Mouse (Mus musculus) E14TG2a.4 (cell line): ENCODE results near the gene Olfr33.

Source experiments
- H3K27me3 ChIP-seq: 2 replicates; pipeline ENCODE4 v1.6.1; 2014; ENCODE audit warnings: low read length, control low read depth; ENCODE audit not compliant: insufficient read depth
- H3K36me3 ChIP-seq: 2 replicates; pipeline ENCODE4 v1.6.1; 2014; ENCODE audit warnings: low read length, control low read depth; ENCODE audit not compliant: insufficient read depth
- H3K4me1 ChIP-seq: replicated peaks from 2 replicates; pipeline ENCODE4 v1.6.1; 2014; ENCODE audit warnings: low read depth, low read length, control low read depth
- H3K4me3 ChIP-seq: replicated peaks from 2 replicates; pipeline ENCODE4 v1.5.1; 2014; ENCODE audit warnings: mild to moderate bottlenecking, low read length
- H3K9me3 ChIP-seq: 2 replicates; pipeline ENCODE4 v1.6.1; 2014; ENCODE audit warnings: low read length, control low read depth
- CTCF ChIP-seq: conservative IDR thresholded peaks from 2 replicates; pipeline ENCODE4 v1.5.1; 2014; ENCODE audit warnings: low read length
- NANOG ChIP-seq: IDR thresholded peaks from 2 replicates; pipeline ENCODE4 v1.6.1; 2014; ENCODE audit warnings: borderline replicate concordance, low read length, mixed read lengths
- POU5F1 ChIP-seq: IDR thresholded peaks from 2 replicates; pipeline ENCODE4 v1.6.1; 2014; ENCODE audit warnings: low read length, borderline replicate concordance

Olfr33 gene

DNA sequence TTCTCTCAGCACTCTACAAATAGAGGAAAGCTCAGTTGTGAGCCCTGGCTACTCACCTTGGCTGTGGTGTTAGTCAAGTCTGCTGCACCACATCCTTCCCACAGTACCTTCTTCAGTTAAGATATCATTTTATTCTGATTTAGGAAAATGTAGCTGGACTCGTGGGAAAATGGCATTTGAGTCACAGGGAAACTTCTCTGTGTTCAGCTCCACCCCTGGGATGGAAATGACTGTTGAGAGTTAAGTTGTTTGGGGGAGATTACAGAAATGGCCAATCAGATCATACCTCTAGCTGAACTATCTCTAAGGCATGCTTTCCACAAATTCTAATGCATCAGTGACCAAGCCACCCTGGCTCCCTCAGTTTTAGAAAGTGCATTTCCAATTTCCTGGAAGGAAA is at the start of gene Olfr33:
Gene Olfr33, minus strand, starts transcription at position 101 of the 400 bp plus-strand sequence.
- Histone ChIP-seq H3K4me1 (no peaks in the 10 kb centered on the region), H3K4me3 (no peak within 1 kb of the TSS), H3K27me3 (no peaks in the 10 kb centered on the region), H3K9me3 (no peaks in the 10 kb centered on the region), H3K36me3 (no peaks in the 10 kb centered on the region)
- TF ChIP-seq POU5F1 (no peak), NANOG (no peak), CTCF (no peak)

DNA sequence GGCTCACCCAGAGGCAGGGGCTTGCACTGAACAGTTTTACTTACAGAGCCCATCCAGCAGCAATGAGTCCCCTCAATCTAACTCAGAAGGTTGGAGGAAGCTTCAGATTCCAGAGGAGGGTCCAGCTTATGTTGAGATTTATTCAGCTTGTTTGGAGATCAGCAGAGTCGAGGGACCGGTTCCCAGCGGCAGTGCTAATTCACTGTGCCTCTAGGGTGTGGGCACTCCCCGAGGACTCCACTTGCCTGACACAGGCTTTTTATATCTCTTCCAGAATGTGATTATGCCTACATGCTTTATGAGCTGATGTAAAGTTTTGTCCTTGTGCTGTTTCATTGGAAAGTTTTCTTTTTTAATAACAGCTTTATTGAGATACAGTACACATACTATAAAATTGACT is 40.4 kb upstream of the Olfr33 start, which contains the start of the genes Olfr560 and Olfr78:
Gene Olfr560, minus strand, starts transcription at position 101 of the 400 bp plus-strand sequence.
Gene Olfr78, minus strand, starts transcription at position 206 of the 400 bp plus-strand sequence.
- Histone ChIP-seq H3K36me3 (no peaks in the 10 kb centered on the region), H3K4me3 (no peak within 1 kb of the TSS), H3K9me3 (no peaks in the 10 kb centered on the region), H3K4me1 (no peaks in the 10 kb centered on the region), H3K27me3 (no peaks in the 10 kb centered on the region)
- no peak for TF ChIP-seq NANOG
- TF ChIP-seq CTCF = no peak
- no peak for TF ChIP-seq POU5F1

DNA sequence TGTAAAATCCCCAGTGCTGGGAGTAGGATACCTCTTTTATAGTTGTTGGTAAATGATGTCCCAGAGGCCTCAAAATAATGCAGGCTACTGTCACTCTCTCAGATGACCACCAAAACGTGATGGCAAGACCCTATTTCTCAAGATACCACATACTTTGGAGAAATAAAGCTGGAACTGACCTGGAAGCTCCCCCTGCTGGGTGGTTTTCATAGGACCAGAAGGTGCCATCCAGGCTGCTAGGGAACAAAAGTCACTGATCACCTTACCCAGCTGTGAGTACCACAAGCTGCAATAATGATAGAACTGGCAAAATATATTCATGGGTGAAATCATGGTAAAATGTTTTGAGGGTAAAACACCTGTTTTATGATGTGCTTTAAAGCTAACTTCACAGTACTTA is 33.2 kb upstream of the Olfr33 start:
- Histone ChIP-seq H3K4me1 (no peaks in the 10 kb centered on the region), H3K4me3 (no peak overlapping the region), H3K36me3 (no peaks in the 10 kb centered on the region), H3K27me3 (no peaks in the 10 kb centered on the region), H3K9me3 (no peaks in the 10 kb centered on the region)
- TF ChIP-seq CTCF (0 out of 2 replicates have a peak, but pooled peaks have one; percentile 4), NANOG (no peak), POU5F1 (no peak)

DNA sequence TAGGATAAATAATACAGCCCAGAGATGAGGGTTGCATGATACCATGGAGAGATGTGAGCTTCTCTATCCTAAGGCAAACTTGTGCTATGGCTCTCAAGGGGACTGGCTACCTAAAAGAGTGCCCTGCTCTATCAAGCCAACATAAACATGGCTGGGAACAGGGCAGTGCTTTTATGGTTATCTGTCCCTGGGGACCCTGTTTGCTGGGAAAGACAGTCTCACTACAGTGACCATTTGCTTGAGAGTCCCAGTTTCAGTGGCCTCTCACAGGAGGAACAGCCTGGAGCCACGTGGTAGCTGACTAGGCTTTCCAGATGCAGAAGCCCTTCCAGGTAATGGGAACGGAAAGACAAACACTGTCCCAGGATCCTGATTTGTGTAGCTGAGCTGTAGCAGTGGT is 18.8 kb upstream of the Olfr33 start:
- TF ChIP-seq NANOG = no peak
- TF ChIP-seq CTCF = no peak
- TF ChIP-seq POU5F1 = no peak
- peaks cover 10% of the 10 kb centered on the region for H3K9me3 ChIP-seq
- no peaks in the 10 kb centered on the region for H3K4me1 ChIP-seq
- H3K36me3 ChIP-seq = no peaks in the 10 kb centered on the region
- no peak overlapping the region for H3K4me3 ChIP-seq
- no peaks in the 10 kb centered on the region for H3K27me3 ChIP-seq

DNA sequence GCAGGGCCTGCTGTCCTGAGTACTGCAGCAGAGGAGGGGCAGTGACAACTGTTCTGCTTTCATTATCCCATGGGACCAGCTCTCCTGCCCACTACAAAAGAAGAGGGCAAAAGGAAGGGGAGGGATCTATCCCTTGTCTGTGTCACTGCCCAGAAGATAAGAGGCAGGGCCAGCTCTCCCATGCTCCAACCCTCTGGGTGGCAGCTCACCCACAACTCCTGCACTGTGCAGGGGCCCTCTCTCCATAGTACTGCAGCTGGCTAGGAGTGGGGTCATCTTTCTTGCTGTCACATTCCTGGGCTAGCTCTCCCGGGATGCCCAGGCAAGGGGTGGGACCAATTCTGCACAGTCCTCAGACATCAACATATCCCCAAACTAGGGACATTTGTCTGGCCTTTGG is 14.9 kb upstream of the Olfr33 start:
- no peaks in the 10 kb centered on the region for H3K27me3 ChIP-seq
- TF ChIP-seq NANOG (no peak), POU5F1 (no peak), CTCF (no peak)
- H3K4me3 ChIP-seq = no peak overlapping the region
- peaks cover 10% of the 10 kb centered on the region for H3K9me3 ChIP-seq
- H3K36me3 ChIP-seq = no peaks in the 10 kb centered on the region
- H3K4me1 ChIP-seq = no peaks in the 10 kb centered on the region

DNA sequence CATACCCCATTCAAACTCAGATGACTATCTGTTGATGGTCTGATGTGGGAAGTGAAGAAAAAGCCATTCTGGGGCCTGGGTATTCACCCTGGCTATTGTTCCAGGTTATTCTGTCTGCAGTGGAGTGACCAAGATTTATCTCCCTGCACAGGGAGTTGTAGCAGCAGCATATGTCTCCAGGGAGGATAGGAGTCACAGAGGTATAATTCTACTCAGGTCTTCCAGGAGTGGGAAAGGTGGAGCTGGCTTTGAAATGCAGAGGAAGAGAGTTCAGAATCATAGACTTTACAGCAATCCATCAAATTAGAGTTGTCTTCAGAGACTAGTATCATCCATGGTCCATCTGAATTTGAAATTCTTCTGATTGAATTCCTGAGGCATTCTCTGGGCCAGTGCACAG is 8.5 kb upstream of the Olfr33 start, which contains the start of gene Olfr559:
Gene Olfr559, minus strand, starts transcription at position 101 of the 400 bp plus-strand sequence.
- Histone ChIP-seq H3K27me3 (no peaks in the 10 kb centered on the region), H3K9me3 (no peaks in the 10 kb centered on the region), H3K4me1 (no peaks in the 10 kb centered on the region), H3K36me3 (no peaks in the 10 kb centered on the region), H3K4me3 (no peak within 1 kb of the TSS)
- TF ChIP-seq NANOG (no peak), POU5F1 (no peak), CTCF (no peak)

DNA sequence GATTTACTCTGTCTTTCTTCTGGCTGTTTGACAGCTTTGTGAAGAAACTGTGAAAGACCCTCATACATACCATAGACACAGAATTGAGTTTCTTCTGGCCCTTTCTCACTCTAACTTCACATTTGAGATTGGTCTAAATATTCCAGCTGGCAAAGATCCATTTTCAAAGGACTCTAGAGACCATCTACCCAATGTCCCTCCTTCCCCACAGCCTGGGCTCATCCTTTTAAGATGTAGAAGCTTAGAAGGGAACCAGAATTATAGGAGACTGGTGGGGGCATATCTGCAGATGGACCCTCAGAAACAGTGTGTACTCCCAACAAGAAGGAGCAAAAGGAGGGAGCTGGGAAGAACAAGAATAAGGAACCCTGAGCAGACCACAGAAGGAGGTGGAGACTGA is 17.0 kb downstream of the Olfr33 start, which contains the start of gene Olfr558:
Gene Olfr558, plus strand, starts transcription at position 301 of the 400 bp plus-strand sequence.
- H3K4me3 ChIP-seq = no peak within 1 kb of the TSS
- H3K4me1 ChIP-seq = no peaks in the 10 kb centered on the region
- no peaks in the 10 kb centered on the region for H3K9me3 ChIP-seq
- no peak for TF ChIP-seq POU5F1
- H3K27me3 ChIP-seq = no peaks in the 10 kb centered on the region
- no peaks in the 10 kb centered on the region for H3K36me3 ChIP-seq

DNA sequence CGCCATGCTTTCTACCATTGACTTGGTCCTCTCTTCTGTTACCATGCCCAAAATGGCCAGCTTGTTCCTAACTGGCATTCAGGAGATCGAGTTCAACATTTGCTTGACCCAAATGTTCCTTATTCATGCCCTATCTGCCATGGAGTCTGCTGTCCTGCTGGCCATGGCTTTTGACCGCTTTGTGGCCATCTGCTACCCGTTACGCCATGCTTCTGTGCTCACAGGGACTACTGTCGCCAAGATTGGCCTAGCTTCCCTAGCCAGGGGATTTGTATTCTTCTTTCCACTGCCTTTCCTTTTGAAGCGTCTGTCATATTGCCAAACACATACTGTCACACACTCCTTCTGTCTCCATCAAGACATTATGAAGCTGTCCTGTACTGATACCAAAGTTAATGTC is 20.4 kb downstream of the Olfr33 start:
- no peaks in the 10 kb centered on the region for H3K4me1 ChIP-seq
- no peaks in the 10 kb centered on the region for H3K9me3 ChIP-seq
- H3K4me3 ChIP-seq = no peak overlapping the region
- peaks cover 3% of the 10 kb centered on the region; the same call in 1 of the 2 replicates for H3K27me3 ChIP-seq
- TF ChIP-seq POU5F1 (no peak), NANOG (no peak), CTCF (no peak)
- no peaks in the 10 kb centered on the region for H3K36me3 ChIP-seq
